Mouse (Mus musculus): ENCODE measurements at regions not wholly inside any gene's neighbourhood (a gene's known extent, or its start where the extent isn't known, plus 50 kb on each side); places are given as distances from the start of the nearest gene placed in this dataset.

DNA sequence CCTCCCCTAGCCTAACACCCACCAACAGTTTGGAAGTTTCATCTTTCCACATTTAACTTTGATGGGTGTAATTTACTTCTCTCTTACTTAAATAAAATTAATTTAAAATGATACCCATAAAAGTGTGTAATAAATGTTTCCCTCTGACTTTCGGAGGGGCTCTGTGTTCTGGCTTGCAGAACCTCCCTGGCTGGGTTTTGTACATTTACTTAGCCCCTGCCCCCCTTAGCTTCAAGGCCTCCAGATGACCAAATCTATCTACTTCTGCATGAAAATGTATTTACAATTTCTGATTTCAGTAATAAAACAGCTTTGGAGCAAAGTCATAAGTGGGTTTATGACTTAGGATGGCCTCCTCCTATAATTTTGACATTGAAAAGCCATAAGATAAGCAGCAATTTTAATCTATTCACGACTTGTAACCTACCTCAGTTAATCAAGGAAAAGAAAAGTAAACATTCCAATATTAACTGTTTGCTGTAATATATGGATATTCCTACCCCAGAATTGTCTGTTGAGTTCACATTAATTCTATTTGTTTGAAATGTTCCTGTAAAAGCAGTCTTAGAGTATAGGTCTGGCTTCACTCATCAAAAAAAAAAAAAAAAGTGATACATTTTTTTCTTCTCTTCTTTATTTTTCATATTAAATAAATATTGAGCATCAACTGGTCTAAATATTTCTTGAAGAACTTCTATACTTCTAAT is 147.2 kb upstream of the Cxadr start:
- Histone ChIP-seq H3K36me3 (no peaks in the 10 kb centered on the region), H3K27ac (no peak overlapping the region), H3K27me3 (no peaks in the 10 kb centered on the region), H3K4me3 (no peak overlapping the region), H3K9ac (no peak overlapping the region), H3K4me1 (no peaks in the 10 kb centered on the region), H3K4me2 (no peak overlapping the region), H3K9me3 (no peaks in the 10 kb centered on the region)
- no peak for ATAC-seq (ENCODE audit: insufficient number of reproducible peaks, low FRiP score, low TSS enrichment, low read depth)
- WGBS: 46% methylated on average over 2 of the region's 2 CpGs

DNA sequence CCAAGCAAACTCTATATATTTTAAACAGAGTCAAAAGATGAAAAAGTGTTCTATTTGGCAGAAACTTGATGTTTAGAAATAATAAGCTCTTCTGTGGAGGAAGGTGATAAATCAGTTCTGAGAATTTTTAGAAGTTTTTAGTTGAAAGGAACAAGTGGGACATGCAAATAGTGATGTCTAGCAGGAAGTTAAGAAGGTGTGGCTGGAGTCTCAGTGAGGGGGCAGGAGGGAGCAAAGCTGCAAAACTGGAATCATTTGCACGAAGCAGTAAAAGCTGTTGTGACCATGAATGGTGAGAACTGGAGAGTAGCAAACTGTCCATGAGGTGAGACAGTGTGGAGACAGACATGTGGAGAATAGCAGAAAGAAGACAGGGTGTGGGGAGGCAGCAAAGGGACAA is 157.1 kb upstream of the Cxadr start:
- no peak for ATAC-seq (ENCODE audit: insufficient number of reproducible peaks, low FRiP score, low TSS enrichment, low read depth)
- H3K9ac ChIP-seq: no peak overlapping the region
- H3K4me2 ChIP-seq: no peak overlapping the region
- 66% methylated on average over 1 of the region's 1 CpGs for WGBS
- H3K9me3 ChIP-seq: no peaks in the 10 kb centered on the region
- no peak overlapping the region for H3K27ac ChIP-seq
- no peak overlapping the region for H3K4me3 ChIP-seq
- H3K27me3 ChIP-seq: no peaks in the 10 kb centered on the region
- H3K4me1 ChIP-seq: no peaks in the 10 kb centered on the region
- H3K36me3 ChIP-seq: no peaks in the 10 kb centered on the region

DNA sequence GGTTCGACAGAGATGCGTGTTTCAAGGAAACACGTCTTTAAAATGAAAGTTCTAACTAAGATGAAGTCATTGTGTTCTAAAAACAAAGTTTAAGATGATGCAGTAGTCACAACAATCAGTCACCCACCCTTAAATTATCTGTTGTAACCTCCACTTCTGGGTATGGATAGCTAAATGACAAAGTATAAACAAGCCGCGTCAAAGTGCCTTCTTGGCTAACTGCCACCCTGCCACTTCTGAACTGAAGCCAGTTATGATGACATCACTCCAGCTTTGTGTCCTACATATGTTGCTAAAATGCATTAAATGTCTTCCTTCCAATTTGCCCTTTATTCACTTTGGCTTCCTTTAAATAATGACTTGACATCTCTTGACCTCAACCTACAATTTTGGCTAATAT is 165.8 kb upstream of the Cxadr start:
- H3K27me3 ChIP-seq: no peaks in the 10 kb centered on the region
- no peak overlapping the region for H3K4me3 ChIP-seq
- no peak overlapping the region for H3K9ac ChIP-seq
- 73% methylated on average over 5 of the region's 5 CpGs for WGBS
- H3K4me1 ChIP-seq: no peaks in the 10 kb centered on the region
- no peak overlapping the region for H3K27ac ChIP-seq
- no peaks in the 10 kb centered on the region for H3K36me3 ChIP-seq
- no peaks in the 10 kb centered on the region for H3K9me3 ChIP-seq
- H3K4me2 ChIP-seq: no peak overlapping the region
- ATAC-seq (ENCODE audit: insufficient number of reproducible peaks, low FRiP score, low TSS enrichment, low read depth): no peak

DNA sequence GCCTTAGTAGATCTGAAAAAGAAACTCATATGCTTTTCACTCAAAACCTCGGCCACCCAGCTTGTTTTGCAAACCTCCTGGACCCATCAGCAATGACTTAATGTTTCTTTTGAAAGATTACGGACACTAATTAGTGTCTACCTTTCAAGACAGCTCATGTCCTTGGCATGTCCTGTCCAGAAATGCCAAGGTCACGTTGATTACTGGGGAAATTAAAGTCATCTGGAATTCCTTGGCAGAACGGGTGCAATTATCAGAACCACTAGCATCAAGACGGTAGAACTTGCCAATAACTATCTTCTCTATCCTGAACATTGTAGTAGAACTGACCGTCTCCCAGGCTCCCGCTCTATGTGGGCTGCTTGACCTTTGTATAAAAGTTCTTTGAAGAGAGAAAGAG is 166.8 kb upstream of the Cxadr start:
- 75% methylated on average over 7 of the region's 7 CpGs for WGBS

DNA sequence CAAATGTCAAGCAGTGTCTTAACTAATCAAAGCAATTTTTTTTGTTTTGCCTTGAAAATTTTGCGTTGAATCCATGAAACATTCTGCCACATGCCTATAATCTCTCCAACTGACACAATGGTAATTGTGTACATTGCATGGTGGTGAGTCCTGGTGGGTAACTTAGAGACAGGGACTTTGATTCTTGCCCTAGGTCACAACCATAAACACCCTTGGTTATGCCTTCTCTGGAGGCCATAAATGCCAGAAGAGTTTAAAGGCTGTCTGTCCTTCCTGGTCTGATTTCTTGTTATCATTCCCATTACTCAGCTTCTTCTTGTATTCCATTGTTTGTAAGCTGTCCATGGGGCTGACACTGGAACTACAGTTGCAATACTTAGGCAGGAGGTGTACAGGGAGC is 179.6 kb upstream of the Cxadr start:
- no peaks in the 10 kb centered on the region for H3K36me3 ChIP-seq
- no peak overlapping the region for H3K9ac ChIP-seq
- WGBS: 85% methylated on average over 1 of the region's 1 CpGs
- no peak overlapping the region for H3K4me2 ChIP-seq
- no peaks in the 10 kb centered on the region for H3K27me3 ChIP-seq
- H3K27ac ChIP-seq: no peak overlapping the region
- H3K9me3 ChIP-seq: no peaks in the 10 kb centered on the region
- H3K4me1 ChIP-seq: no peaks in the 10 kb centered on the region
- H3K4me3 ChIP-seq: no peak overlapping the region
- no peak for ATAC-seq (ENCODE audit: insufficient number of reproducible peaks, low FRiP score, low TSS enrichment, low read depth)

More for the DNA sequence above, 166.8 kb upstream of the Cxadr start:
- H3K4me3 ChIP-seq: no peak overlapping the region
- H3K4me2 ChIP-seq: no peak overlapping the region
- H3K27me3 ChIP-seq: no peaks in the 10 kb centered on the region
- no peaks in the 10 kb centered on the region for H3K4me1 ChIP-seq
- H3K27ac ChIP-seq: no peak overlapping the region
- H3K9ac ChIP-seq: no peak overlapping the region
- H3K9me3 ChIP-seq: no peaks in the 10 kb centered on the region
- no peak for ATAC-seq (ENCODE audit: insufficient number of reproducible peaks, low FRiP score, low TSS enrichment, low read depth)
- no peaks in the 10 kb centered on the region for H3K36me3 ChIP-seq

DNA sequence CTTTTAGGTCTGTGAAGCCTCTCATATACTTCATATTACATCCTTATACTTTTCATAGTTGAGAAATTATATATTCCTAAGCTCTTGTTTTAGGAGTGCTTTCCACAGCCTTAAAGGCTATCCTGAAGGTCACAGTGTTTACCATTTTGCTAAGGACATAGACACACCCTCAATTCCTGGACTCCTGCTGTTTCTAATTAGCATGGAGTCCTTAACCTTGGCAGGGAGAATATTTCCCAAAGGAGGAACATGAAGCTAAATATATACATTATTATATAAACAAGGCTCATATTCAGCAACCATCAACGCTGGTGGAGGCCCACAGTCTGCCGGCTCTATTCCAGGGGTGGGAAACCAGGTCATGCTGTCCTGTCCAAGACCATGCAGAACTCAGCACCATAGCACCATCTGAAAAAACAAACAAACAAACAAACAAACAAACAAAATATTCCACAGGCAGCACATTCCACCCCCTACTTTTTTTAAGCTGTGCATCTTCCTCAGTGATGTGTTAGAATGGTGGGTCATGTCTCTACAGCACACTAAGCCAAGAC is 180.9 kb upstream of the Cxadr start:
- no peaks in the 10 kb centered on the region for H3K4me1 ChIP-seq
- H3K27me3 ChIP-seq: no peaks in the 10 kb centered on the region
- H3K4me2 ChIP-seq: no peak overlapping the region
- H3K4me3 ChIP-seq: no peak overlapping the region
- H3K27ac ChIP-seq: no peak overlapping the region
- WGBS: 51% methylated on average over 2 of the region's 2 CpGs
- no peaks in the 10 kb centered on the region for H3K9me3 ChIP-seq
- no peak overlapping the region for H3K9ac ChIP-seq
- H3K36me3 ChIP-seq: no peaks in the 10 kb centered on the region
- ATAC-seq (ENCODE audit: insufficient number of reproducible peaks, low FRiP score, low TSS enrichment, low read depth): 0 out of 2 replicates have a peak, but pooled peaks have one; percentile 44

GRCm38 (mm10) chr16:78104246-78104645 is 197.0 kb upstream of the Cxadr start:
- Histone ChIP-seq H3K27me3 (no peaks in the 10 kb centered on the region), H3K4me2 (no peak overlapping the region), H3K4me1 (peaks cover 19% of the 10 kb centered on the region), H3K4me3 (no peak overlapping the region), H3K27ac (no peak overlapping the region), H3K36me3 (no peaks in the 10 kb centered on the region), H3K9ac (no peak overlapping the region), H3K9me3 (no peaks in the 10 kb centered on the region)
- no peak for ATAC-seq (ENCODE audit: insufficient number of reproducible peaks, low FRiP score, low TSS enrichment, low read depth)

GRCm38 (mm10) chr16:78101415-78102326 is 199.6 kb upstream of the Cxadr start:
- Histone ChIP-seq H3K27ac (peak overlapping the region; percentile 61), H3K9ac (no peak overlapping the region), H3K9me3 (no peaks in the 10 kb centered on the region), H3K4me2 (peak overlapping the region; percentile 36), H3K4me3 (peak overlapping the region; percentile 12; the same call in 1 of the 2 replicates), H3K4me1 (peaks cover 19% of the 10 kb centered on the region), H3K27me3 (no peaks in the 10 kb centered on the region), H3K36me3 (no peaks in the 10 kb centered on the region)
- ATAC-seq (ENCODE audit: insufficient number of reproducible peaks, low FRiP score, low TSS enrichment, low read depth): no peak; the same call in 1 of the 2 replicates
- 21% methylated on average over 14 of the region's 14 CpGs for WGBS

- no peak overlapping the region for H3K27ac ChIP-seq
- ATAC-seq (ENCODE audit: insufficient number of reproducible peaks, low FRiP score, low TSS enrichment, low read depth): no peak
- no peak overlapping the region for H3K9ac ChIP-seq
- WGBS: 57% methylated on average over 2 of the region's 2 CpGs
- no peaks in the 10 kb centered on the region for H3K27me3 ChIP-seq
- no peak overlapping the region for H3K4me3 ChIP-seq
- H3K36me3 ChIP-seq: no peaks in the 10 kb centered on the region
- H3K4me2 ChIP-seq: no peak overlapping the region
- H3K9me3 ChIP-seq: no peaks in the 10 kb centered on the region
- H3K4me1 ChIP-seq: peaks cover 19% of the 10 kb centered on the region
Observed at GRCm38 (mm10) chr16:78099842-78100241, 201.4 kb upstream of the Cxadr start.

DNA sequence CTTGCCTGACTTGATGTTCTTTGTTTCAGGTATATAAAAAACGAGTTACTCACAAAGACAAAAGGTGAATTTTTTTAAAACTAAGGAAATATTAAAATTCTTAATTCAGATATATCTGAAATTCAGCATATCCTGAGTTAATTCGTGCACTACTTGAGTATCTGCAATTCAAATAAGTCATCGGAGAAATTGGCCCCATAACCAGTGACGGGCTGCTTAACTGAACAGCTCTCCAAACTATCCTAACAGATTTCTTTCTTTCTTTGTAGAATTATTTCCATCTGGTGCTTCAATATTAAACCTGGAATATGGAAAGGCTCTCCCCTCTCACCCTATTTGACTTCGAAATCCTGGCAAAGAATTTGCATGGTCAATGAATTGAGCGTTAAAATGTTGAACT is 202.2 kb upstream of the Cxadr start:
- ATAC-seq (ENCODE audit: insufficient number of reproducible peaks, low FRiP score, low TSS enrichment, low read depth): no peak
- Histone ChIP-seq H3K4me1 (peaks cover 19% of the 10 kb centered on the region), H3K27me3 (no peaks in the 10 kb centered on the region), H3K4me3 (no peak overlapping the region), H3K4me2 (no peak overlapping the region), H3K9me3 (no peaks in the 10 kb centered on the region), H3K9ac (no peak overlapping the region), H3K36me3 (no peaks in the 10 kb centered on the region), H3K27ac (no peak overlapping the region)
- 30% methylated on average over 6 of the region's 6 CpGs for WGBS

- H3K36me3 ChIP-seq: no peaks in the 10 kb centered on the region
- no peaks in the 10 kb centered on the region for H3K9me3 ChIP-seq
- H3K4me3 ChIP-seq: no peak overlapping the region
- no peak overlapping the region for H3K4me2 ChIP-seq
- H3K27ac ChIP-seq: no peak overlapping the region
- H3K4me1 ChIP-seq: peaks cover 19% of the 10 kb centered on the region
- no peaks in the 10 kb centered on the region for H3K27me3 ChIP-seq
- no peak overlapping the region for H3K9ac ChIP-seq
- WGBS: 77% methylated on average over 6 of the region's 6 CpGs
- no peak for ATAC-seq (ENCODE audit: insufficient number of reproducible peaks, low FRiP score, low TSS enrichment, low read depth)
Observed at GRCm38 (mm10) chr16:78098555-78098954, 202.7 kb upstream of the Cxadr start.

GRCm38 (mm10) chr16:78096571-78096970 is 204.7 kb upstream of the Cxadr start:
- Histone ChIP-seq H3K9ac (no peak overlapping the region), H3K9me3 (no peaks in the 10 kb centered on the region), H3K4me2 (no peak overlapping the region), H3K27me3 (no peaks in the 10 kb centered on the region), H3K4me3 (no peak overlapping the region), H3K4me1 (peaks cover 14% of the 10 kb centered on the region), H3K36me3 (no peaks in the 10 kb centered on the region), H3K27ac (no peak overlapping the region)
- ATAC-seq (ENCODE audit: insufficient number of reproducible peaks, low FRiP score, low TSS enrichment, low read depth): no peak
- WGBS: 50% methylated on average over 1 of the region's 1 CpGs
